Mouse (Mus musculus) MEL (cell line): ENCODE data around the gene Grhl1. TPM values are rescaled to one million over a fixed set of nuclear protein-coding genes. Genes with fewer than 3 reads are reported as not detected.

Experiments
- DNase-seq: peaks from one replicate; pipeline ENCODE4 v3.0.0; 2011; ENCODE audit warnings: low read depth, low spot score
- H3K27ac ChIP-seq: 2 replicates; pipeline ENCODE4 v1.5.1; 2012; ENCODE audit warnings: low read depth, mild to moderate bottlenecking, control low read depth, low read length, moderate library complexity; ENCODE audit not compliant: control insufficient read depth
- H3K27me3 ChIP-seq, 2 experiments: fragments of 150-350 bp in 1 of 2; sonication (generic) in 1 of 2; 2 replicates each; pipeline ENCODE4 v1.6.1; 2012; ENCODE audit warnings: low read length in 2 of 2, mild to moderate bottlenecking in 2 of 2, improper control_type of control experiment in 1 of 2, moderate library complexity in 1 of 2; ENCODE audit not compliant: insufficient read depth in 2 of 2, control insufficient read depth in 1 of 2
- H3K36me3 ChIP-seq, 2 experiments: 2 replicates each; pipeline ENCODE4 v1.6.1; 2012 to 2014; ENCODE audit warnings: low read length in 2 of 2, improper control_type of control experiment in 1 of 2, inconsistent platforms in 1 of 2, mild to moderate bottlenecking in 1 of 2; ENCODE audit not compliant: insufficient read depth in 2 of 2, control insufficient read depth in 1 of 2
- H3K4me1 ChIP-seq, 2 experiments: fragments of 150-350 bp in 1 of 2; sonication (generic) in 1 of 2; 2 replicates each; pipeline ENCODE4 v1.6.1; 2012; ENCODE audit warnings: low read length in 2 of 2, improper control_type of control experiment in 1 of 2, mild to moderate bottlenecking in 1 of 2; ENCODE audit not compliant: insufficient read depth in 2 of 2, control insufficient read depth in 1 of 2
- H3K4me3 ChIP-seq, 2 experiments: fragments of 150-350 bp in 1 of 2; sonication (generic) in 1 of 2; 2 replicates each; pipeline ENCODE4 v1.5.1; 2012; ENCODE audit warnings: low read depth in 2 of 2, low read length in 2 of 2, mild to moderate bottlenecking in 2 of 2, moderate library complexity in 2 of 2, control low read depth in 1 of 2, improper control_type of control experiment in 1 of 2; ENCODE audit not compliant: control insufficient read depth in 1 of 2, insufficient read depth in 1 of 2
- H3K79me2 ChIP-seq: 2 replicates; pipeline ENCODE4 v1.6.1; 2012; ENCODE audit warnings: mild to moderate bottlenecking, low read length, moderate library complexity; ENCODE audit not compliant: control insufficient read depth, poor library complexity, insufficient read depth
- H3K9ac ChIP-seq: 2 replicates; pipeline ENCODE4 v1.6.1; 2012; ENCODE audit warnings: low read depth, mild to moderate bottlenecking, control low read depth, low read length, moderate library complexity; ENCODE audit not compliant: control insufficient read depth, poor library complexity, severe bottlenecking
- H3K9me3 ChIP-seq: fragments of 150-350 bp; sonication (generic); replicated peaks from 2 replicates; pipeline ENCODE4 v1.6.1; 2012; ENCODE audit warnings: mild to moderate bottlenecking, low read length, improper control_type of control experiment, moderate library complexity; ENCODE audit not compliant: insufficient read depth
- BHLHE40 ChIP-seq: IDR thresholded peaks from 2 replicates; pipeline ENCODE4 v1.6.1; 2012; ENCODE audit warnings: low read depth, mild to moderate bottlenecking, inconsistent platforms, low read length, improper control_type of control experiment, borderline replicate concordance
- EP300 ChIP-seq, 2 experiments: IDR thresholded peaks; 2 replicates each; pipeline ENCODE4 v1.6.1; 2011; ENCODE audit warnings: improper control_type of control experiment in 2 of 2, low read length in 2 of 2, low read depth in 1 of 2, mild to moderate bottlenecking in 1 of 2
- ETS1 ChIP-seq: IDR thresholded peaks from 2 replicates; pipeline ENCODE4 v1.6.1; 2012; ENCODE audit warnings: low read depth, mild to moderate bottlenecking, inconsistent platforms, low read length, improper control_type of control experiment, moderate library complexity
- KAT2A ChIP-seq: conservative IDR thresholded peaks from 2 replicates; pipeline ENCODE4 v1.6.1; 2012; ENCODE audit warnings: low read depth, low read length, improper control_type of control experiment, inconsistent platforms
- MXI1 ChIP-seq: IDR thresholded peaks from 2 replicates; pipeline ENCODE4 v1.6.1; 2011; ENCODE audit warnings: mild to moderate bottlenecking, low read depth, low read length, improper control_type of control experiment
- MYC ChIP-seq: IDR thresholded peaks from 2 replicates; pipeline ENCODE4 v1.6.1; 2011; ENCODE audit warnings: low read depth, mild to moderate bottlenecking, low read length, improper control_type of control experiment, moderate library complexity
- NRF1 ChIP-seq: IDR thresholded peaks from 2 replicates; pipeline ENCODE4 v1.6.1; 2014; ENCODE audit warnings: low read depth, mild to moderate bottlenecking, inconsistent platforms, low read length, improper control_type of control experiment, moderate library complexity; ENCODE audit not compliant: poor library complexity, insufficient read depth, severe bottlenecking
- POLR2A ChIP-seq, 2 experiments: IDR thresholded peaks; 2 replicates each; pipeline ENCODE4 v1.6.1; 2011 to 2012; ENCODE audit warnings: low read length in 2 of 2, mild to moderate bottlenecking in 2 of 2, control low read depth in 1 of 2, improper control_type of control experiment in 1 of 2, low read depth in 1 of 2, moderate library complexity in 1 of 2; ENCODE audit not compliant: control insufficient read depth in 1 of 2, insufficient read depth in 1 of 2, poor library complexity in 1 of 2
- RCOR1 ChIP-seq: IDR thresholded peaks from 2 replicates; pipeline ENCODE4 v1.6.1; 2012; ENCODE audit warnings: low read depth, mild to moderate bottlenecking, inconsistent platforms, low read length, improper control_type of control experiment
- SIN3A ChIP-seq: IDR thresholded peaks from 2 replicates; pipeline ENCODE4 v1.6.1; 2012; ENCODE audit warnings: low read length, improper control_type of control experiment, inconsistent platforms
- SMC3 ChIP-seq: IDR thresholded peaks from 2 replicates; pipeline ENCODE4 v1.6.1; 2011; ENCODE audit warnings: low read depth, low read length, improper control_type of control experiment
- TBP ChIP-seq: IDR thresholded peaks from 2 replicates; pipeline ENCODE4 v1.8.0; 2011; ENCODE audit warnings: low read depth, low read length, improper control_type of control experiment
- USF2 ChIP-seq, 2 experiments: IDR thresholded peaks; 2 replicates each; pipeline ENCODE4 v1.6.1; 2011 to 2012; ENCODE audit warnings: improper control_type of control experiment in 2 of 2, low read length in 2 of 2, borderline replicate concordance in 1 of 2, inconsistent platforms in 1 of 2, low read depth in 1 of 2, mild to moderate bottlenecking in 1 of 2; ENCODE audit not compliant: insufficient read depth in 1 of 2
- ZNF384 ChIP-seq: IDR thresholded peaks from 2 replicates; pipeline ENCODE4 v1.6.1; 2012; ENCODE audit warnings: low read depth, mild to moderate bottlenecking, inconsistent platforms, low read length, improper control_type of control experiment
- polyA plus RNA-seq, 2 experiments: library from polyadenylated mRNA; stranded (reverse) in 1 of 2; unstranded in 1 of 2; fragments of >175 nt in 1 of 2; fragments of >200 nt in 1 of 2; gene quantifications; 2 replicates each; pipeline versions ENCODE4 v1.2.1 to v1.2.4; 2012; ENCODE audit warnings: low replicate concordance in 2 of 2, low read depth in 1 of 2; ENCODE audit not compliant: insufficient read length in 2 of 2, insufficient read depth in 1 of 2, missing spikeins in 1 of 2
- total RNA-seq: library from RNA; depleted of rRNA; stranded (reverse); fragments of 300-350 nt; gene quantifications from 2 replicates; pipeline ENCODE4 v1.2.3, GENCODE M21; 2012

The Grhl1 gene
- total and polyA plus RNA-seq, 3 experiments, result 0.50 to 1.3 TPM; not detected in 1

- no peak for DNase-seq
- no peak overlapping the region for H3K27ac ChIP-seq
- H3K4me3 ChIP-seq, result no peak overlapping the region
Measured at GRCm38 (mm10) chr12:24623486-24624251, 51.6 kb downstream of the Grhl1 start.

GRCm38 (mm10) chr12:24626401-24626800 is 54.3 kb downstream of the Grhl1 start:
- Histone ChIP-seq H3K4me1 (no peaks in the 10 kb centered on the region), H3K36me3 (no peaks in the 10 kb centered on the region), H3K9ac (no peak overlapping the region), H3K79me2 (no peaks in the 10 kb centered on the region), H3K9me3 (no peaks in the 10 kb centered on the region), H3K4me3 (no peak overlapping the region), H3K27me3 (no peaks in the 10 kb centered on the region), H3K27ac (no peak overlapping the region)
- TF ChIP-seq MXI1, result no peak
- no peak for TF ChIP-seq BHLHE40
- TF ChIP-seq POLR2A (IDR thresholded peaks at IDR 0.05; ENCODE audit: control insufficient read depth in 1 of 2, insufficient read depth in 1 of 2, low read depth in 1 of 2, low read length in 2 of 2, poor library complexity in 1 of 2), result no peak
- TF ChIP-seq ETS1, result no peak
- no peak for DNase-seq

More at GRCm38 (mm10) chr12:24623486-24624251, 51.6 kb downstream of the Grhl1 start:
- H3K4me1 ChIP-seq, result no peaks in the 10 kb centered on the region
- no peak overlapping the region for H3K9ac ChIP-seq
- no peaks in the 10 kb centered on the region for H3K36me3 ChIP-seq
- no peaks in the 10 kb centered on the region for H3K9me3 ChIP-seq
- H3K27me3 ChIP-seq, result no peaks in the 10 kb centered on the region
- no peaks in the 10 kb centered on the region for H3K79me2 ChIP-seq
- TF ChIP-seq TBP (no peak), MYC (no peak), KAT2A (no peak), ZNF384 (no peak), ETS1 (no peak), NRF1 (no peak), EP300 (IDR thresholded peaks at IDR 0.05; ENCODE audit: low read depth in 1 of 2, low read length in 2 of 2) (no peak), RCOR1 (no peak), SMC3 (no peak), SIN3A (no peak), BHLHE40 (no peak), MXI1 (no peak), USF2 (IDR thresholded peaks at IDR 0.05; ENCODE audit: borderline replicate concordance in 1 of 2, insufficient read depth in 1 of 2, low read depth in 1 of 2, low read length in 2 of 2) (no peak)
